Mouse (Mus musculus) heart, postnatal 0 days (tissue): ENCODE data around the gene Kpna7.

Source experiments
- CTCF ChIP-seq: IDR thresholded peaks from 2 replicates; pipeline ENCODE4 v1.5.1; 2016; ENCODE audit warnings: antibody characterized with exemption, control low read depth, low read depth
- EP300 ChIP-seq: IDR thresholded peaks from 2 replicates; pipeline ENCODE4 v1.6.1; 2016; ENCODE audit warnings: antibody characterized with exemption, low read depth

DNA sequence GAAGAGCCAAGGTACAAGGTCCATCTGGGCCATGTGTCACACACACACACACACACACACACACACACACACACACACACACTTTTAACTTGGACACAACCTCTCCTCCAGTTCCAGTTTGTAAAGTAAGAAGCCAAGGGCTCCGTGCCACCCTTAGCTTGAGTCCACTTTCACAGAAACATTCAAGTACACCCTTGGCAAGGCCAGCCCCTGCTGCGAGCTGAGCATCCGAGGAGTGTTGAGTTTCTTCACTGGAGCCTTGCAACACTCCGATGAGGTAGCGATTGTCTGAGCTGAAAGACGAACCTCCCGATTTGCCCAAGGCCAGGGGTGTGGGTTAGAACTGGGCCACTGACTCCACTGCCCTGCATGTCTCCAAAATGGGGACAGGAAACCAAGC lies 138.9 kb downstream of the Kpna7 start:
- TF ChIP-seq CTCF, result no peak
- no peak for TF ChIP-seq EP300
